Mouse (Mus musculus): Measurements from ENCODE around the gene Pacs1.

GRCm38 (mm10) chr19:5295736-5296075 is 22.8 kb upstream of the Pacs1 start:
- no peak for TF ChIP-seq POLR2A (IDR thresholded peaks at IDR 0.05; ENCODE audit: control insufficient read depth, extremely low read depth, insufficient read depth, low read length, poor library complexity)
- TF ChIP-seq CTCF (IDR thresholded peaks at IDR 0.05; ENCODE audit: borderline replicate concordance, control insufficient read depth, extremely low read depth, insufficient read depth, low read length, poor library complexity), result no peak

Measured in thymus, adult 2 months (tissue).